Mouse (Mus musculus) lung, adult 2 months (tissue): Measurements from ENCODE around the gene Cadm4.

ENCODE experiments used
- CTCF ChIP-seq: fragments of 200-500 bp; IDR thresholded peaks from 2 replicates; pipeline ENCODE4 v1.5.1; 2011; ENCODE audit warnings: mild to moderate bottlenecking, low read length, control low read depth; ENCODE audit not compliant: insufficient read depth
- POLR2A ChIP-seq: fragments of 200-500 bp; IDR thresholded peaks from 2 replicates; pipeline ENCODE4 v1.6.1; 2011; ENCODE audit warnings: low read depth, mild to moderate bottlenecking, control low read depth, low read length, borderline replicate concordance; ENCODE audit errors: extremely low read depth

DNA sequence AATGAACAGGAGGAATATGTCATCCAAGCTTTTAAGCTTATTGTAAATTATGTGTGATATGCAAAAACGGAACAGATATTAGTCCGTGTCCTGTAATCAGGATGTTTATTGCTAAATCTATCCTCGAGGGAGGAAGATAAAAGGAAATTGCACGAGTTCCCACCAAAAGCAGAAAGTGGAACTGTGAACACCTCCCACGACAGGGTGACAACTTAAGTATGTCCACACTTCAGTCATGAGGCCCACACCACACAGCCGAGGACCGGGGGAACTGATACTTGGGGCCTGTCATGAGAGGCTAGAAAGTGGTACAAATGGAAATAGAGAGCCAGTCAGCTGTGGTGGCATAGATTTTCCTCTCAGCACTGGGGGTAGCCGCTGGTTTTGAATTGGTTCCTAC is 39.5 kb upstream of the Cadm4 start:
- TF ChIP-seq POLR2A, result no peak
- no peak for TF ChIP-seq CTCF
